Mouse (Mus musculus) ZHBTc4 (cell line): ENCODE measurements around the gene Pgc.

Experiments used
- DNase-seq: peaks from one replicate; pipeline ENCODE4 v3.0.0-alpha.2; 2011; ENCODE audit warnings: low read depth, low spot score

The Pgc gene

DNA sequence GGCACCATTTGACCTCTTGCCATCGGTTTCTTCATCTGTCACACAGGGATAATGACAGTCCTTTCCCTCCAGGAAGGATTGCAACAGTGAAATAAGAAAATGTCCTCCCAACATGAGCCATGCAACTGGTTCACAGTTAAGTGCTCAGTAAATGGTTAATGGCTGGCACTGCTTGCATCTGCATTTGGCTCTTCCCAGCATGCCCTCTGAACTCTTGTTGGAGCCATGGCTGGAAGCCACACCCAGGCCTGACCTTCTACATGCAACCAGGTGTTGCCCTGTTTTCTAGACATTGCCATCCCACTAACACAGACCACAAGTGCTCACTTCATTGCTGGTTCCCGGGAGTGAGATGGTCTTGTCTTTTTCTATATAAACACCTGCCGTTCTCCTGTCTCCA is 18.7 kb upstream of the Pgc start:
- DNase-seq, result no peak

DNA sequence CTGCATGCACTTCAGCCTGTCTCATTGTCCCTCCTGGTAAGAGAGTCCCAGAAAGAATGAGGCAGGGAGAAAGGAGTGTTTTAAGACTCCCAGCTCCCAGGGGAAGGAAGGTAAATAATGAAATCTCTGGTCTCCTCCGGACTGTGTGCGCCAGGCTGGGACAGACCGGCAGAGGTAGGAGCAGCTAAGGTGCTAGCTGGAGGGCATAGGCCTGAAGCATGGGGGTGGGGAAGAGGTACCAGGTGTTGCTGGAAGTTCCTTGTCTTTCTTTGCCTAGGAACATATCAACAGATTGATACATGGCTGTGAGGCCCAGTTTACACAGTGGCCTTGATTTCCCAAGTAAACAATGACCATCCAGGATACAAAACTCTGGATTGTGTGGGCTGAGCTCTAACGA is 17.7 kb upstream of the Pgc start:
- no peak for DNase-seq

DNA sequence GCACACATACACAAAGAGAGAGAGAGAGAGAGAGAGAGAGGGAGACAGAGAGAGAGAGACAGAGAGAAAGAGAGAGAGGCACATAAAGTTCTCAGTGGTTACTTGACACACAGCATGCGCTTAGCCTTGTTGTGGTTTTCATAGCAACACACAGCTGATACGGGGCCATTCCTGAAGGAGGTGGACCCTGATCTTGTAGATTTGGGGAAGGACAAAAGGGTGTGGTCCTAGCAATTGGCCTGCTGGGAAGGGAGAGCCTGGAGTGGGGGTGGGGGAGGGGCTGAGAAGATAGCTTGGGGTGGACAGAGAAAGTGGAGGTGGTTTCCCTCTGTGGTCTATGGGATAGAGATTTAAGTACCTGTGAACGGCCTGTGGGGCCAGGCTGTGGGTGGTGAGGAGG is 16.6 kb upstream of the Pgc start:
- peak; percentile 53 for DNase-seq

DNA sequence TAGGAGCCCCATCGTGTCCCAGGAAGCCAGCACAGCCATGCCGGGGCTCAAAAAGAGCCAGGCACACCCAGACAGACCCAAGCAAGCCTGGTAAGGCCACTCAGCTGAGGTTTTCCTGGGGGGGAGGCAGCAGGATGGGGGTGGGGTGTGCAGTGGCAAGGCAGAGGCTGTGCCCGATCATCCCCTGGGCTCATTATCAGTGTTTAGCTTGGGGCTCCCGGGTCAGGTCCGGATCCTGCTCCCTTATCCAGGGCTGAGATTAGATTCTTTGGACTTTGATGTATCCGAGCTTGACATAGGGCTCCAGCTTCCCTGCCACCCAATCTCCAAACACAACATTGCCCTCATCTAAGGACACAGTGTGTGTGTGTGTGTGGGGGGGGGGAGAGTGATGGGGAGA is 14.8 kb upstream of the Pgc start:
- DNase-seq, result no peak

DNA sequence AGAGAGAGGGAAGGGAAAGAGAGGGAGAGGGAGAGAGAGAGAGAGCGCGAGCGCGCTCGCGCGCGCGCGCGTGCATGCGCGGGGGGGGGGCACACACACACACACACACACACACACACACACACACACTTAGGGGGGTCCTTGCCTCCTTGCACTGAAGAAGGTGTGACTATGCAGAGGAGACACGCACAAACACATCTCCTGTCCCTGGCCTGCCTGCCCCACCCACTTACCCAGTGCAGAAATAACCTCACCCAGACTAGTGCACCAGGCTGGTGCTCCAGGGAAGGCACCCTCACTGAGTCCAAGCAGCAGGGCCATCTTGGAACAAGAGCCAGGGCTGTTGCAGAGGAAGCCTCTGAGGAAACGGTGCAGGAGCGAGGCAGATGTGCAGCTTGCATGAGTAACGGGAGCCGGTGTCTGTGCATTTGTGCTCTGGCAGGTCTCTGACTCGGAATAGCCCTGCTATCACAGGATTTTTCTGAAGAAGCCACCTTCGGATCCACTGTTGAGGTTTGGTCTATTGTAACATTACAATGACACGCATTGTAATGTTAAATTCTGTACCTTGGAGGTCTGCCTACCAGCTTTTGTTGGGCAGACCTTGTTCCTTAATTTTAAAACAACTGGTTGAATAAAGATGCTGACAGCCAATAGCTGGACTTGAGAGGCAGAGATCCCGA is 13.6 kb upstream of the Pgc start:
- peak; percentile 92 for DNase-seq

DNA sequence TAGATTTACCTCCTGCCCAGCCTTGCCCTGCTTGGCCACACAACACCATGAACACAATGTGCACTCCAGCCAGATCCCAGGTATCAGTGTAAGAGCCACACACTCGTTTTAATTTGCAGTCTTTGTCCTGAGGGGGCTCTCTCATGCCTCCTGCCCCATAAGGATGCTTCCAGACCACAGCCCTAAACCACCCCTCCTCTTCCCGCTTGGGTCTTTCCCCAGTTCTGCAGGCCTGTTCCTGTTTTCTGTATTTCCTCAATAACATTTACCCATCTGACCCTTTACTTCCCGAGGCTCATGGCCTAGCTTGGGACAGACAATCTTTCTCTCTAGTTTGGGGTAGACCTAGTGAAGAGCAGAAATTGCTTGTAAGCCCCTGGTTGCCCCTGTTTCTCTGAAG is 11.6 kb upstream of the Pgc start:
- no peak for DNase-seq

DNA sequence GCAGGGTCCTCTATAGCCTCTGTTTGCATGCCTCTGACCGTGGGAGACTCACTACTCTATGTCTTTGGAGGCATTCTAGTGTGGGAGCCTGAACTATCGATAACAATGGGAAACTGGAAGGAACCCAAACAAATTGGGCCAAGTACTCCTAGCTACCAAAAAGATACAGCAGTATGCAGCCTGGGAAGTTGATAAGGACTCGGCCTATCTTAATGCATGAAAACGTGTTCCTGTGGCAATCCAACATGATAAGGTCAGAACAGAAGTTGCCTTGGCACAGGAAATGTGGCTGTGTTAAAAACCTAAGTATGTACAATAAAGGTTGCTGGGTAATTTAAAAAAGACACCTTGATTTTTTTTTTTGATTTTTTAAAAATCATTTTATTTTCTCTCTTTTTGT is 5.5 kb upstream of the Pgc start:
- DNase-seq, result no peak

DNA sequence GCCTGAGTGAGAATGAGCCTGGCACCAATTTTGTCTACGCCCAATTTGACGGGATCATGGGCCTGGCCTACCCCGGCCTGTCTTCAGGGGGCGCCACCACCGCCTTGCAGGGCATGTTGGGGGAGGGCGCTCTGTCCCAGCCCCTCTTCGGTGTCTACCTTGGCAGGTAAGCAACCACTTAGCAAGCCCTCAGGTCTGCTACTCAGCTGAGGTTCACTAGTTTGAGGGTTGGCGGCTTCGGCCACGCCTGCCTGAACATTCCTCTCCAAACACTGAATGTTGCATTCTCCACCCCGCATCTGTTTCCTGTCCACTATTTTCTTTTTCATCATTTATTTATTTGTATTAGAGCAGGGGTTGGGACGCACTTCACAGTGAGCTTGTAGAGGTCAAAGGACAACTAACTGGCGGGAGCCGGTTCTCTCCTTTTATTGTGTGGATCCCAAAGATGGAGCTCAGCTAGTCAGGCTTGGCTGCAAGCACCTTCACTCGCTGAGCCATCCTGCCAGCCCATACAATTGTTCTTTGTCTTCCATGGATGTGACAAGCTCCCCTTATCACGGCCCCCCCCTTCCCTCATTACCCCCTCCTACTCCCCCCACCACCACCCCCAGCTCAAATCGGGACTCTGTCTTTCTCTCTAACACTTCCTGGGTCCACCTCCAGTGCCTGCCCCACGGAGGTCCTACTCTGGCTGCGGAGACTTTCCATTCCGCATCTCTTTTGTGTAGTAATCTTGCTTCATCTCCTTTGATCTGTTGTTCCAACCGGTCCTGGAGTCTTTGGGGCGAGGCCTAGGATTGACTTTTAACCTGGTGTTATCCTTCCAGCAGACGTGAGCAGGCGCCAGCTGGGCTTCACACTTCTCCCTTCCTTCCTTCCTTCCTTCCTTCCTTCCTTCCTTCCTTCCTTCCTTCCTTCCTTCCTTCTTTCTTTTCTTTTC is 4.3 kb downstream of the Pgc start:
- DNase-seq, result peak; percentile 80

DNA sequence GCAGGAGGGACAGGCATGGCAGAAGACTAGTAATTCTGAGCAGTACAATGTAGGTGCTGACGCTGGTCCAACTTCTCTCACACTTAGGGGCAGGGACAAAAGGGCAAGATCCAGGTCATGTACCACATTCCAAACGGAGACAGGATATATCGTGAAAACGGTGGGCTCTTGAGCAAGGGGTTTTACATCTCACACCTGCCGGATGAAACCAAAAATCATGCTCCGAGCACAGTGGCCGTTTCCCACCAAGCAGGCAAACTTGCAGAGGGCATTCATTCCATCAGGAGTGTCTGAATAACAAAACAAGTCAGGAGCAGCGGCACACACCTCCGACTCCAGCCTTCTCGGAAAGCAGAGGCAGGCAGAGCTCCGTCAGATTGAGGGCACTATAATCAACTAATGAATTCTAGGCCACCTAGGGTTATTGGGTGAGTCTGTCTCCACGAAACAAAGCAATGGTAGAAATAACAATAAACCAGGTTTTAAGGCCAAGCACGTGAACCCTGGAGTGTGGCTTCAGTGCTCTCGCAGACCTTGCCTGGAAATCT is 9.0 kb downstream of the Pgc start:
- DNase-seq, result peak; percentile 72

DNA sequence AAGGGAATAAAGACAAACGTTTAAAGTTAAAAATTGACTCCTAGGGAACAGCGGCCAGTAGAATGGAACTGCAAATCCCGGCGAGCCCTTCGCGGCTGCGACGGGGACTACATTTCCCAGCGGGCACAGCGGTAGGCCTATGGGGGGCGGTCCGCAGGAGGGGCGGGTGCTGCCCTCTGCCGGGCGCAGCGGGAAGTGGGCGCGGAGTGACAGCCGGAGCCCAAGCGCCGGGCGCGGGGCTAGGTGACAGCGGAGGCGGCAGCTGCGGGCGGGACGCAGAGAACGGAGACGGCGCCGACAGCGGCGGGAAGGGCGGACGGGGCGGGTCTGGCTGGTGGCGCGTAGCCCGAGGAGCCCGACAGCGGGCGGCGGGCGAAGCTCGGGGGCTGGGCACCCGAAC is 10.2 kb downstream of the Pgc start, which contains the start of gene Tfeb:
Gene Tfeb, plus strand, starts transcription at position 175 of the 400 bp plus-strand sequence.
- peak; percentile 97 for DNase-seq

DNA sequence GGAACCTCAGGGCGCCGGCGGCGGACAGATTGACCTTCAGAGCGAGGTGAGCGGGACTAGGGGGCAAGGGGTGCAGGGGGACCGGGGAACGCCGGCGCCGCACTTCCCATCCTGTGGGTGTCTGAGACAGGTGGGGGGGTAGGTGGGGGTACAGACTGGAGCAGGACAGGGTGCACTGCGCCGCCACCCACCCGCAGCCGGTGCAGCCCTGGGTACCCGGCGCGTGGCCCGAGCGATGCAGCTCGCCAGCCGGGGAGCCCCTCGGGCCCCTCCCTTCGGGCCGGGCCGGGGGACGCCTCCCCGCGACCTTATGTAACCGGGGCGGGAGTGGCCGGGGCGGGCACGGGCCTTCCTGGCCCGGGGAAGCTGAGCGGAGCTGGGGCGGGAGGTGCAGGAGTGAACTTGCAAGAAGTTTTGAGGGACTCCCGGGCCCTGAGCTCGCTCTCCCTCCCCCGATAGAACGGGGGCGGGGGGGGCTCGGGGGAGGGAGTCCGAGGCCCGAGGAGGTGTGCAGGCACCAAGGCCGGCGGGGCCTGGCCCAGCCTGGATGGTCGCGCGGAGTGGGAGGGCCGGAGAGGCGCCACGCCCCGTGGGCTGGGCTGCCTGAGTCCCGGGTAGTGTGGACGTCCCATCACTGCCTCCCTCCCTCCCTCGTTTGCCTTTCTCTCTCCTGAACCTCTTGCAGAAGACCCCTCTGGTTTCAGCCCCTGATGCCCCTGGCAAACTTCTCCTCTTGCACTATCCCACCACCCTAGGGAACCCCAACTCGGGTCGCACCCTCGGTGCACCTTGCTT is 10.8 kb downstream of the Pgc start:
- DNase-seq, result peak; percentile 91

DNA sequence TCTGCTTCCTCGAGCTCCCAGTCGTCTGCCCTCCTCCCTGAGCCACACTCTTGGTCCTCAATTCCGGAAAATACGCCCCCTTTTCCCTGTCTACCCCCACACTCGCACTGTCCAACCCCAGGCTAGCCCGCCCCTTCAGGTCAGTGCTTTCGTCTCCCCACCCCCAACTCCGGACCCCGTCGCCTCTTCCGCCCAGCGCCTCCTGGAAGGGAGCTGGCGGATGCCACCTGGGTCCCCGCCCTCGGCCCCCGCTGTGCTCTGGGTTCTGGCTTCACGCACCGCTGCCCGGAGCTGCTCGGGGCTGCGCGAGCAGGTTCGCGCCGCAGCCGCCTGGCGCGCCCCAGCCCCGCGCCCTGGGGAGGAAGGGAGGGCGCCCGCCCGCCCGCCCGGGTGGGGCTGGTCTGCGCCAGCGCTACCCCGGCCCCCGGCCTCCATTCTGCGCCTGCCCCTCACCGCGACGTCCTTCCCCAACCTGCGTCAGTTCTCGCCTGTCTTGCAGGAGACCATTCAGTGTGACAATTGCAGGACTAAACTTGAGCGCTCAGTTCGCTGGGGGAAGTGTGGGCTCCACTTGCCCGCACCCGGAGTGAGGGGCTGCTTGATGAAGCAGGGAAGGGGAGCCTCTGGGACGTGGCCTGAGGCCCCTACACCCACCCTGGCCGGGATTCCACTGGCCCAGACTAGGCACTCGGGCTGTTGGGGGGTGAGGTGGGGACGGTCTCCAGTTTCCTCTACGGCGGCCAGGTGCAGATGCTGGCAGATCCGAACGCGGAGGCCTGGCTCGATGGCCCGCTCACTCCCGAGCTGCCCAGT is 11.6 kb downstream of the Pgc start:
- DNase-seq, result peak; percentile 95

DNA sequence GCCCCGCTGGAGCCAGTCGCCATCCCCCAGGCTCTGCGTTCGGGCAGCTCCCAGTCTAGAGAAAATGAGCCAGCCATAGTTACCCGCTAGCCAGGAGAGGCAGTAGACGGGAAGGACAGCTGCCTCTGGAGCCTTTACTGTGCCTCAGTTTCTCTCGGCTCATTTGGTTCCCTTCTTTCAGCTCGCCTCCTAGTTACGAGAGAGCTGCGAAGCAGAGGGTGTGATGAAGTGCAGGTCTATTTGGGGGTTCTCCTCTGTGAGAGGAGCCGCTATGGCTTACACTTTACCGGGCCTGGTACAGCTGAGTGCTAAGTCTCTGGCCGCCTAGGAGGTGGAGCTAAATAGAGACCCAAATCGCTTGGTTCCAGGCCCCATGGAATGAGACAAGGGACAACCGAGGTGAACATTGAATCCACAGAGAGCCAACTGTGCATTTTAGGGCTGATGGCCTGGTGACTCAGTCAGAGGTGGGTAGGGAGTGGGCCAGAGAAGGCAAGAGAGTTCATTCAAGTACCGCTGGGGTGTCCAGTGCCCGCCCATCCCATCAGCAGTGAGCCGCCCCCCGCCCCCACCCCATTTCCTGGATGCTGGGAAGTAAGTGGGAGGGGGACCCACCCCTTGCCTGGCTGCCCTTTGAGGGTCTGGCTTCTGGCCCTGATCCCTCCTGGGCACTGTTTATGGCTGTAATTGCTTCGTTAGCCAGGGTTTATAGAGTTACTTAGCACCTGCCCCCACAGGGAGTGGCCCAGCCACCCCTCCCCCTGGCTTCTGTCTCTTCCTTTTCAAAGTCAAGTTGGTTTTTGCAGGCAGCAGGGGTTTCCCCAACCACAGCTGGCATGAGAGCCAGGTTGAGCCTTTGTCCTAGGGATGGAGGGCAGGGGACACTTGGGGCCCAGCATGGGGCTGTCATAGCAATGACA is 12.5 kb downstream of the Pgc start:
- DNase-seq, result peak; percentile 89

DNA sequence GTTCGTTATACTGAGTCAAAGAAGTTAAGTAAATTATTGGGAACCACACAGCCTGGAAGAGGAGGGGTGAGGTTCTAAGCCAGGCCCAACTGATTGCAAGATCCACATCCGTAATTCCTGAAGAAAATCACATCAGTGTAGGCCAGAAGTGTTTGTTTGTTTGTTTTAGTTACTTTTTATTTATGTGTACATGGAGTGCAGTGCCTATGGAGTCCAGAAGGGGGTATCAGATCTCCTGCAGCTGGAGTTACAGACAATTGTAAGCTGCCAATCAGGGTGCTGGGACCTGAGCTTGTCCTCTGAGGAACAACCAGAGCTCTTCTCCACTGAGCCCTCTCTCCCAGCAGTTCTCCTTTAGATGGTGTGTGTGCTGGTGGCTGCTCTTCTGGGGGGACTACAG is 13.5 kb downstream of the Pgc start:
- DNase-seq, result peak; percentile 85

DNA sequence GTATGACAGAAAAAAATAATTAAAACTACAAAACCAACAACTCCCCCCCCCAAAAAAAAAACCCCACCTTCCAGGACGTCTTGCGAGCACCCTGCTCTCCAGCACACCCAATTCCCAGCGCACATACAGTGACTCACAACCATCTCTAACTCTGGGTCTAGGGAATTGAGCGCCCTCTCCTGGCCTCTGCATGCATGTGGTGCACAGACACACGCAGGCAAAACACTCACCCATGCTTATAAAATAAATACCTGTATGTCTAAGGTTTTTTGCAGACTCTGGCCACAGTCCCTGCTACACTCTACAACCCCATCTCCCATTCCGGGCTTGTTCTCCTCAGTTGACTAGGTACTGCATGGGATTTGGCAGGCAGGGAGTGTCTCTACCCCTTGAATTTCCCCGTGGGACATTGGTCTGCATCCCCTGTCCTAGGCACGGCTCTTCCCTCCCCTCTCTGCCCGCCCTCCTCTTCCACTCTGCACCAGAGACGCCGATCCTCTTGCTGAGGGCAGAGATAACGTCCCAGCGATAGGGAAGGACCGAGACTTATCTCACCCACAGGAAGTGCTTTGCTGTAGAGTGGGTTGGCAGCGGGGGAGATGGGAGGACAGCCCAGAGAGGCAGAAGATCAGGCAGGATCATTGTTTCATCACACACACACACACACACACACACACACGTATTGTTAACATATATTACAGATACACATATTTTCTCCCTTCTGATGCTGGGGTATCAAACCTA is 16.5 kb downstream of the Pgc start:
- peak; percentile 83 for DNase-seq

DNA sequence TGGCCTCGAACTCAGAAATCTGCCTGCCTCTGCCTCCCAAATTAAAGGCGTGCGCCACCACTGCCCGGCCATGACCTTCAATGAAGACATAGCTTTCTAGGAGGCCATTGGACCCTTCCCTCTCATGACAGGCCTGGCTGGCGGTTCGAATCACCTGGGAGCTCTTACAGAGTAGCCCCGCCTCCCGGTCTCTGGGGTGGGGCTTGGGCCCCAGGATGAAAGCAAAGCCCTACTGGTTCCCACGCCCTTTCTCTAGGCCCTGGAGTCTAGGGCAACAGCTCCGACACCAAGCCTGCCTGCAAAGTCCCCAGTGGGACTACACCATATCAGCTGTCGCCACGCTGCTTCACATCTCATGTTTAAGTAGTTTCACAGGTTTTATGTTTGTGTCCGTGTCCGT is 17.4 kb downstream of the Pgc start:
- peak; percentile 87 for DNase-seq

DNA sequence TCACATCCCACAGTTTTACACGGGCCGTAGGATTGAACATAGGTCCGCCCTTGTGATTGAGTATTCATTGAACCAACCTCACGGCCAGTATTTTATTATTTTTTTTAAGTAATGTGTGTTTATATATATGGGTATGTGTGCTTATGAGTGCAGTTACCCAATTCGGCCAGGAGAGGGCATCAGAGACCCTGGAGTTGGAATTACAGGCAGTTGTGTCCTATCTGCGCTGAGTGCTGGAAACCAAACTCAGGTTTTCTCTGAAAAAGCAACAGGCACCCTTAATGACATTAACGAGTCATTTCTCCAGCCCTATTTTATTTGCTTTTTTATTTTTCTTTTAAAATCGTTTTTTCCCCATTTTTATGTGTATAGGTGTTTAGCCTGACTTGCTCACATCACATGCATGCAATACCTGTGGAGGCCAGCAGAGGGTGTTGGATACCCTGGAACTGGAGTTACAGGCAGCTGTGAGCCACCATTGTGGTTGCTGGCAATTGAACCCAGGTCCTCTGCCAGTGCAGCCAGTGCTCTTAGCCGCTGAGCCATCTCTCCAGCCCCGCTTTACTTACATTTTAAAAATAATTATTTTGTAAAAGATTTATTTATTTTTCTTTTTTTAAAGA is 18.2 kb downstream of the Pgc start:
- peak; percentile 88 for DNase-seq

DNA sequence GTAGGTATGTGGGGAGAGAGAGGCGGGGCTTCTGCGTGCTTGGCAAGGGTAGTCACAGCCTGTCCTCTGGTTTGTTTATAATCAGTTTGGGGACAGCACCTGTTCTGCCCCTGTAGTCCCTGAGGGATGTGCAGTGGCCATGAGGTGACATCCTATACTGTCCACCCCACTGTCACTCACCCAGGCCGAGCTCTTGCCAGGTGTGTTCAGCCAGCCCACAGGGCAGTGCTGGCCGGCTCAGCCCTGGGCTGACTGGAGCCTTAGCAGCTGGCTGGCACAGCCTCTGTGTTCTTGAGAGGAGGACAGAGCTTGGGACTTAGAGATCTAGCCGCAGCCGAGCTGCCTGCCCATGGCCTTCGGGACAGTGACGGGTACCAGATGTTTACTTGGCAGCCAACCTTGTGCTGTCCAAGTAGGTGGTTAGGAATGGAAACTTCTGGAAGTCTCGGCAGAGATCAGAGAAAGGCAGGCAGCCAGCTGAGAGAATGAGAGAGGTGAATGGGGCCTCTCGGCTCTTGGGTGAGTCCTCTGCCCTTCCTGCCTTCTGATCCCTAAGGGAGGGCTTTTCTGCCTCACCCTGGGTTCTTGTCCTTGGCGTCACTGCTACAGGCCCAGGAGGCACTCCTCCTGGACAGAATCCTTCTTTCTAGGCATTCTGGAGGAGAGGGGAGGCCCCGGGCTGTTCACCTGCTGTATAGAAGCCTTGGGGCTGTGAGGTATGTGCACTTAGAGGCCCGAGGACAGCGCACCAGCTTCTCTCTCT is 22.3 kb downstream of the Pgc start:
- no peak for DNase-seq
